ENCODE assay signal across 12 mouse cellular contexts in genomic region chr17:32573286-32573685, GRCm38 (mm10). TPM values are rescaled to one million over a fixed set of nuclear protein-coding genes. Genes with fewer than 3 reads are reported as not detected.
"Had no signal": no experiment of that assay in that cellular context is flagged by ENCODE, and none has a peak within 500 bp of the region (broad histone marks: within the 10 kb centered on the region; RNA-seq: fewer than 3 reads in every experiment).

No protein-coding gene starts in this region.

RNA-seq across cellular contexts. Expression of gene Cyp4f37, which starts 47.8 kb away (rescaled TPM):
- total RNA-seq: megakaryocyte progenitor cell, adult 5-6 weeks; midbrain, postnatal 0 days had no signal
- polyA plus RNA-seq: liver, embryonic 13.5 days; liver, embryonic 15.5 days; liver, postnatal 0 days; lung, embryonic 15.5 days; lung, postnatal 0 days; macrophage; midbrain, embryonic 11.5 days; midbrain, postnatal 0 days; neural tube, embryonic 12.5 days; stomach, embryonic 15.5 days; stomach, postnatal 0 days had no signal
